Mouse (Mus musculus): ENCODE data around the gene Kdm2a.

DNA sequence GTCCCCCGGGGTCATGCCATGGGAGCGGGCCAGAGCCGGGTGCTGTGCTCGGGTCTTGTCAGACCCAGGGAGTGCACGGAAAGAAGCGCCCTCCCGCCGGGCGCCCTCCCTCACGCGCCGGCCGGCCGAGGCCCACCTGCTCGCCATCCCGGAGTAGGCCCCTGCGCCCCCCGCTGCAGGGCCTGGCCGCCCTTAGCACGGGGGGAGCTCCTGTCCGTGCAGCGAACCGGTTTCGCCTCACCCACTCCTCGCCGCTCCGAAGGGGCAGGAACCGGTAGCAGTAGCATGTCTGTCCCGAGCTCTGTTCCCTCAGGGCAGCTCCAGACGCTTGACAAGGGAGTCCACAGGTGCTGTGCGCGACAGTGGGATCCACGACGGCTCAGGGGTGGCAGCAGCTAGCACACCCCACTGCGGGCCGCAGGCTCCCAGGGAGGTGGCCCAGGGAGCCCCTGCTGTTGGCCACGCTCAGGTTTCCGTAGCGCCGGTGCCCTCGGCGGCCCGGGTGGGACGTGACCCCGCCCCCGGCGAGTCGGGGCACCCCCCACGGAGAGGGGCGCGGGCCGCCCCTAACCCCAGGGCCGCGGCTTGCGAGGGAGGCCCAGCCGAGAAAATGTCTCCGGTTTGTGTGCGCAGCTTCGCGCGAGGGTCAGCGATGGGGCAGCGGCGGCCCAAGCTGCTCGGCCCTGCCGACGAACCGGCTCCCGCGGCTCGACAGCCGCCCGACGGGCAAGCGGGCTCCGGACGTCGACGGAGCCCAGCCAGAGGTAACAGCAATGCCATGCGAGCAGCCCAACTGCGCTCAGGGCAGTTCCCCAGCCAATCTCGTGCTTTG is at the start of gene Kdm2a:
- no peak for TF ChIP-seq CTCF (conservative IDR thresholded peaks at IDR 0.05 in 1 of 2, IDR thresholded peaks at IDR 0.05 in 1 of 2; ENCODE audit: low read depth in 2 of 2, low read length in 2 of 2)
- TF ChIP-seq HCFC1 (IDR thresholded peaks at IDR 0.05; ENCODE audit: low read depth, low read length) = no peak
- TF ChIP-seq EP300 (IDR thresholded peaks at IDR 0.05; ENCODE audit: low read length) = no peak
- TF ChIP-seq ZMIZ1 (IDR thresholded peaks at IDR 0.05; ENCODE audit: low read depth, low read length) = no peak
- TF ChIP-seq PAX5 (IDR thresholded peaks at IDR 0.05; ENCODE audit: low read length) = no peak
